Mouse (Mus musculus): ENCODE data around the gene Zfyve26.

GRCm38 (mm10) chr12:79327868-79328267 lies 31.8 kb upstream of the Zfyve26 start:
- no peak for TF ChIP-seq CTCF (IDR thresholded peaks at IDR 0.05)
- TF ChIP-seq EP300 (IDR thresholded peaks at IDR 0.05; ENCODE audit: insufficient read depth, low read depth, low read length) = no peak

Data from heart, adult 2 months (tissue).